Mouse (Mus musculus) C2C12 (cell line): ENCODE measurements around the gene Cenpo.

Source experiments
- CTCF ChIP-seq: IDR thresholded peaks from one replicate; pipeline ENCODE4 v1.5.1; 2011; ENCODE audit not compliant: control insufficient read depth, insufficient read depth, insufficient read length
- MYOD1 ChIP-seq: IDR thresholded peaks from one replicate; pipeline ENCODE4 v1.6.1; 2011; ENCODE audit warnings: low read depth; ENCODE audit not compliant: control insufficient read depth, insufficient read length
- USF1 ChIP-seq: IDR thresholded peaks from one replicate; pipeline ENCODE4 v1.6.1; 2011; ENCODE audit warnings: low read depth, mild to moderate bottlenecking, control low read depth, moderate library complexity

- TF ChIP-seq MYOD1 (no peak), CTCF (no peak), USF1 (no peak)
These were observed 15.7 kb upstream of the Cenpo start for GRCm38 (mm10) chr12:4249786-4250185.
